Mouse (Mus musculus) MN1 (cell line): ENCODE data around the gene Gpr155.
A peak's percentile ranks its signal among the peaks of the same experiment; 100 is the strongest.

Experiments used
- DNase-seq: peaks from one replicate; pipeline ENCODE4 v3.0.0-alpha.2; 2016; ENCODE audit warnings: low spot score

Gene Gpr155

DNA sequence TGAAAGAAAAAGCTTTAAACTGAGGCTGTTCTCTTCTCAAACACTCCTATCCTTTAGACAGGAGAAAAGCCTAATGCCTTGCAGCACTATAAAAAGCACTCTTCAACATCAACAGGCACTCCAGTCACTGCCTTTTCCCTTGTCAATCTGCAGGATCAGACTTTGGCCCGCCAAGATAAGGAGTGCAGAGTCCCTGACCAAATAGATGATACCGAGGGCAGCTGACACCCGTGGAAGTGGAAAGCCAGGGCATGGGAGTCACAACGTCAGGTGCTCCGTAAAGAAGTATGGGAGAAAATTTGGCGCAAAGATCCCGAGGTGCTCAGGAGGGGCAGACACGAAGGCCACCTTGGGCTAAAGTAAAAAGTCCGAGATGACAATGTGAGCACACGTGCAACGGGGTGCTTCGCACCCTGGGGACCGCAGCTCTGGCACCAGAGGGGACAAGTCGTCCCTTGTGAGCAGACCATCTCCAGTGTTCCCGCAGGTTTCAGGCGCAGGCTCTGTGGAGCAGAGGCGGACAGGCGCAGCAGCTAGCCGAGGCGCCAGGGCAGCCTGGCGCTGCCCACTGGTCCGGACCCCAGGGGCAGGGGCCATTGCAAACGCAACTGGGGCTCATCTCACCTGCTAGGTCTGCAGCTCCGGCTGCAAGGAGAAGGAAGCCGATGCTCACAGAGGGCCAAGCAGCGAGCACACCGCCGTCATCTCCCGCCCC is 574 bp downstream of the Gpr155 start:
- peak; percentile 15 for DNase-seq

DNA sequence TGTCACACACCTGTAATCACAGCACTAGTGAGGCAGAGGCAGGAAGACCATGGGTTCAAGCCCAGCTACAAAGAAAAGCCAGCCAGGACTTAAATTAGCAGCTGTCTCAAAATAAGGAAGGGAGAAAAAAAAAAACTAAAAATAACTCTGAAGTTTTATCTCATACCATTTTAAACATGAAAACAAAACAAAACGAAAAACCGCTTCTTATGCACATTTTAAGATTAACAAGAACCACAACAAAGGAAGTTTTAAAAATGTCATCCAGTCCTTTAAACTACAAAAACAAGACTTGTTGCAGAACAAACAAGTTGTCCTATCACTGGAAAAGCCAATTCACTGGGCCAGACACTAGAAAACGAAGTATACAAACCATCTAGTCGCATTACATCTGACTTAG is 1.2 kb downstream of the Gpr155 start:
- DNase-seq = no peak

DNA sequence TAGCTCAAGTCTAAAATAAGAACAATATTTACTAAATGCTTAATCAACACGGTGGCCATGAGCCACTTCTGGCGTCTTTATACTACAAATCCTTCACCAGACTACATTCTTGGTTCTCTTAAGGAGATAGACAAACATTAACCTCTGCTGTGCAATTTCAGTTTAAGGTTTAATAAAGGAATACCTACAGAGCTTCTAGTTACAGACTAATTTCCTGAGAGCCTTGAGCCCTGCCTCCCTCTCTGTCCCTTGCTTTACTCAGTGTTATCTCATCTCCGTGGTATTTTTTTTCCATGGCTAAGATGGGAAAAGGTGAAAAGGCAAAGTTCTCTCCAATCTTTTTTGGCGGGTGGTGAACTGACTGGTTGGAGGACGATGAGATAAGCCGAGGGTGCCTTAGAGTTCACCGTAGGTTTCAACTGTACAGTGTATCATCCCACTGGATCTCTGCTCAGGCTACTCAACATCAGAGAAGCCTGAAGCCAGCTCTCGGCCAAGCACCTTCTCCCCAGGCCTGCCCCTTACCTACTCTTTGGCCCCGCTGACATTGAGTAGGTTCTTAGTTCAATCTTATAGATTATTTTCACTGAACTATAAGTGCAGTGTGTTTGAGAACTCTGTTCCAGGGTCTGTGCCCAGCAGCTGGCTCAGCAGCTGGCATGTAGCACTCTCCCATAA is 5.9 kb downstream of the Gpr155 start:
- no peak for DNase-seq

DNA sequence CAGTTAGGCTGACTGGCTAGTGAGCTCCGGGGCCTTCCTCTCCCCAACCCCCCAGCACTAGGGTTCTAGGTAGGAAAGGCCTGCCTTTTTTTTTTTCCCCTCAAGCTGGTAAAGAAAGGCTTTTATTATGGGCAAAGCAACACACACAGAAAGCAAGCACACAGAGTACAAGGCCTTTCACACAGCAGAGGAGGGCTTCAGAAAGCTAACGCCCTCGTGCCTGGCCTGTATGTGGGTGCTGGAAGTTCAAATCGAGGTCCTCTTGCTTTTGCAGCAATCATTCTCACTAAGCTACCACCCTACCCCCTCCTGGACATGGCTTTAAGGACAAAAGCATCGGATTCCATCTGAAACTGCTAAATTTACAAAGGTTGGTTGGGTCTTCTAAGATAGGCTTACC is 6.7 kb downstream of the Gpr155 start:
- no peak for DNase-seq

DNA sequence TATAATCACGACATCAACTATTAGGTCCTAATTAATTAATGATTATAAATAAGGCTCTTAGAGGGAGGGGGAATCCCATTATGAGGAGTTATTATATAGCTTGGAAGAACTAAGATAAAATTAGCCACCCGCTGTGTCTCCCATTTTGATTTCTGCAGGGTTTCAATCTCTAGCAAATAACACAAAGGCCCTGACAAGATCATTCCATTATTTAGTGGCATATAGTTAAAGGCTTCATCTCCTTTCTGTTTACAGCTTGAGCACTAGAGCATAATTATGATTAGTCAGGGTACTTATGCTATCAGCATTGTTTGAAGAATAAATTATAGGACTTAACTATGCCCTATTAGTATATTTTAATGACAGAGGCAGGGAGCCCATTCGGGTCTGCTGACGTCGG is 8.0 kb downstream of the Gpr155 start:
- no peak for DNase-seq

DNA sequence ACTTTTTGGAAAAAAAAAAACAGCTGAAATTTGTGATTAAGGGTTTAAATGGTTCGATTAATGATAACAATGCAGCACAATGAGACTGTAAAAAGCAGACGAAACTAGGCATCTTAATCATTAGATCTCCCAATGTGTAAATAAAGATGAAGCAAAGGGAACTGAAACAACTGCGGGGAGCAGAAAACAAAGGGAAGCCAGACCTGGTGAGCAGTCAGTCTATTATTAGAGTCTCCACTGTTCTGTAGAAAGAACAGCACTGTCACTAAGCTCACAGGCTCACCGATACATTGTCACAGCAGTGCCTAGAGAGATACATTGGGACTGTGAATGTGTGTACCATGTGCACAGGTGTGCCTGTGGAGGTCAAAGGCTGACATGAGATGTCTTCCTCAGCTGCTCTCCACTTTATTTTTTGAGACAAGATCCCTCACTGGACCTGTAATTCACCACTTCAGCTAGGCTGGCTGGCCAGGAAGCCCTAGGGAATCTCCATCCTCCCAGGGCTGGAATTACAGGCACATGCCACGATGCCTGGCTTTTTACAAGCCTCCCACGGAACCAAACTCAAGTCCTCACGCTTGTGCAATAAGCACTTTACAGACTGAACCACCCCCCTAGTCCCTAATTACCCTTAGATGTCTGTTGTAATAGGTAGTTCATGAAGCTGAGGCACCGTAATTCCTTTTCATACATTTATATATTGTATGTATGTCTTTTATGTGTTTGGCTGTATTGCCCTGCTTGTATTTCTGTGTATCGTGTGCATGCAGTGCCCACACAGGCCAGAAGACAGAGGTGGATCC is 14.6 kb downstream of the Gpr155 start:
- no peak for DNase-seq

DNA sequence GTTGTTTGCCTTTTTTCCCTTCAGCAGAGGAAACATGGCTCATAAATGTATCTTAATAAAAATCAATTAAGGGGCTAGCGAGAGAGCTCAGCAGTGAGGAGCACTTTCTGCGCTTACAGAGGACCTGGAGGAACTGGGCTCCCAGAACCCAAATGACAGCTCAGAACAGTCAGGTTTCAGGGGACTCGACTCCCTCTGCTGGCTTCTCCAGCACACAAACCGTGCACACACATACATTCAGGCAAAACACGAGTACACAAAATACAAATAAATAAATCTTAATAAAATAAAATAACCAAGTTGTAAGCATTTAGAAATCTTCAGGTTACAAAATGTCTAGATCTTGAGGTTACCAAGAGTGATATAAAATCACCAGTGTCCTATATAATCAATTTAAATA is 22.9 kb downstream of the Gpr155 start:
- no peak for DNase-seq

DNA sequence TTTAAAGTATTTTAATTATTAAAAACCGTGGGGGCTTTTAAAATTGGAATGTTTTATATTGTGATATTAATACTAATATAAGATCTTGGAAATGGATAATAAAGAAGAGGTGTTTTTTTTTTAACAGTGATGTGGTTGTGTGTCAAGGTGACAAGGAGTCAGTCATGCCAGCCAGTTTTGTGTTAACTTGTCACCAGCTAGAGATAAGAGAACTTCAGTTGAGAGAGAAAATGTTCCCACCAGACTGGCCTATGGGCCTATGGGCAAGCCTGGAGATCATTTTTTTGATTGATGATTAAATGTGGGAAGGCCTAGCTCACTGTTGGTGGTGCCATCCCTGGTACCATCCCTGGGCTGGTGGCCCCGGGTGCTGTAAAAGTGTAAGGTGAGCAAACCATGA is 25.8 kb downstream of the Gpr155 start:
- no peak for DNase-seq

DNA sequence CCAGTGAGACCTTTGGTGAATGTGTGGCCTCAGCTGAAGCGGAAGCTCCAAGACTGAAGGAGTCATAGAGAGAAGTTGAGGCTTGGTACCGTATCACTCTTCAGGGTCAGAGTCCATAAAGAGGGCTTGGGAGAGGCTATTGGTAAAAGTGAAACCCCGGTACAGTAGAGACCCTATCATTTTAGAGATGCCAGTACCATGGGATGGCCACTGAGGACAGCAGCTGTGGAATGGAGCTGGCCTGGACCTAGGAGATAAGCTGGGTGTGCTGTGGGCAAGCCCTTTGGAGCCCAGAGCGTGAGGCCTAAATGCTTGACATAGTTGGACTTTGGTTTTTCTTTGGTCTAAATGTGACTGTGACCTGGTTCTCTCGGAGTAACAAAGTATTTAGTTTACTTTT is 26.4 kb downstream of the Gpr155 start:
- no peak for DNase-seq

DNA sequence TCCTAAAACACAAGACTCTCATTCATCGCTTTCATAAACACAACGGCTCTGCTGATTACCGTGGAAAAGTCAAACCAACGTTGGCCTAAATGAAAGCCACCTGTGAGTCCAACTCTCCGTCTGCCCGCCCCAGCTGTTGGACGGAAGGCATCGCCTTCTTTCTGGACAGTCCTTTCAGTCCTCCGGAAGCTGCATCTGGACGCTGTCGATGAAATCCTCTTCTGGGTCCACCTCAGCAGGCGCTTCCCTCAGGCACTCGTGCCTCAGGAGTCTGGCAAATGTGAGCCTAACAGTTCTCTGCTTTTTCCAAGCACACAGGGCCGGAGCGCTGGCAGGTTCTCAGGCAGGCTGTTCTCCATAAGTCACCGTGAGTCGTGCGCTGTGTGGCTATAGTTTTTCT is 29.4 kb downstream of the Gpr155 start:
- no peak for DNase-seq

DNA sequence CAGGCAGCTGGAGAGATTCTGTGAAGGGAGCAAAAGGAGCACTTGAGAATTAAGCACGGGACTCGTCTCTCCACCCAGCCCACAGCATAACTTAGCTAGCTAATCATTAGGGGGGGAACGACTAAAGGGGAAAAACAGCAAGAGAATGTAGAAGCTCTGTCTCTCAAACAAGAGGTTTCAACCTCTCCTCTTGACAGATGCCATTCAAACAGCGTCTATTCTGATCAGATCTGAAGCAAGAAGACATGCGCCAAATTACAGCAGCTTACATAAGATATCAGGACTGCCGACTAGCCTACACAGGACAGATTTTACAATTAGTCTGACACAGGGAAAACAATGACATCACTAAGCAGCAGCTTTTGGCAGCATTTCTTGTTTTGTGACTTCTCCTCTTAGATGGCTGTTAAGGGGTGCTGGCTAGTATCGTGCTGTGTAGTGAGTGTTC is 34.4 kb downstream of the Gpr155 start:
- peak; percentile 75 for DNase-seq

DNA sequence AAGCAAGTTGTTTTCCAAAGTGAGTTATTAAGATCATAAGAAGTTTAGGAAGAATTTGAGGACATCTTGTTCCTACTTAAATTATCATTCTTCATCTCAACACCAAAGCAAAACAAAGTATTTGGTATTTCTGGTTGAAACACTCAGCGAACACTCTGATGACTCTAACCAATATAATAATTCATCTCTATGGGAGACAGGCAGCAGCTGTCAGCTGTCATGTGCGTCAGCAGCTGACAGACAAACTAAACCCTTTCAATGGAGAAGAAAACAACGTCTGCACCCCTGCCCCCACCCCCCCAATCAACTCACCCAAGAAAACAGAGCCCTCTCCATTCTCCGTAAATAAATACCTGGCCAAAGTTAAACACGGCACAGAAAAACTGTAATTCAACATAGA is 34.9 kb downstream of the Gpr155 start:
- no peak for DNase-seq

DNA sequence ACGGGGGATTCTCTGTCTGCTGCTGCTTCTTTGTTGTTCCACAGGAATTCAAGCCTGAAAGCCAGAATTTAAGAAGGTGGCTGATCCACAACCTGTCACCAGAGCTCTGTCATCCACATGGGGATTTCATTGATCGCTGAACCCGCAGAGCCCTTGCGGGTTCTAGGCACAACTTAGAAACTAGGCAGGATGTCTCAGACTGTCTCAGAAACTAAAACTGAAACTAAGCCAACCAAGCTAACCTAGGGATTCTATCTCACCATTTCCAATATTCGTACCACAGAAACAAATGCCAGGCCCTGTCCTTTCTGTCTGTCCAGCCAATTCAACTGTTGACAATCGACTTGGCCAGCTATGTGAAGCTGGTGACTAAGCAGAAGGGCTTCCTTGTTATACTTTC is 38.2 kb downstream of the Gpr155 start:
- no peak for DNase-seq

DNA sequence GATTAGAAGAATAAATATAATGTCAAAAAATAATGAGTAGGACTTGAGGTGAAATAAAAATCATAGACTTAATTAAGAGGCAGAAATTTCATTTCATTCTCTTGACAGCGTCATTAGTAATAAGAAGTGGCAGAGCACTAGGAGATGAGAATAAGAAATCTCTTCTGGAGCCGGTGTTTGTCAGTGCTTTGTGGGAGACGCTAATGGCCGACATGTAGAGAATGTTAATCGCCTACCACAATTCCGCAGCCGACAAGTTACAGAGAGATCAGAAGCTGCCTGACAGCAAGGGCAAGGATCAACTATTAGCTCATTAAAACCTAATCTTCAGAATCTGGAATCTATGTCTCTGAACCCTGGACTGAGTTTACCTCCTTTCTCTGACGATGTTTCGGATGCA is 38.6 kb downstream of the Gpr155 start:
- no peak for DNase-seq

DNA sequence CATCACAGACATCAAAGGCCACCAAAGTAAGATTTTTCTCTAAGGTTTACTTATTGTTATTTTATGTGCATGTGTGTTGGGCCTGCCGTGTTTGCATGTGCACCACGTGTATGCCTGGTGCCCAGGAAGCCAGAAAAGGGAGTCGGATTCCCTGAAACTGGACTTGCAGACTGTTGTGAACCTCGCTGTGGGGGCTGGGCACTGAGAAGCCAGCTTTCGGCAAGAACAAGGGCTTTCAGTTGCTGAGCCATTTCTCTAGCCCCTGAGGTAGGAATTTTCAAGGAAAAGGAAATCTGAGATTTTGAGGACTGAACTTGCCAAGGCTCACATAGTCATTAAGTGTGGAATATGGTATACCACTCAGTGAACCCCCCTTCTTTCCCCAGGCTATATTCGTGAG is 39.2 kb downstream of the Gpr155 start:
- no peak for DNase-seq

DNA sequence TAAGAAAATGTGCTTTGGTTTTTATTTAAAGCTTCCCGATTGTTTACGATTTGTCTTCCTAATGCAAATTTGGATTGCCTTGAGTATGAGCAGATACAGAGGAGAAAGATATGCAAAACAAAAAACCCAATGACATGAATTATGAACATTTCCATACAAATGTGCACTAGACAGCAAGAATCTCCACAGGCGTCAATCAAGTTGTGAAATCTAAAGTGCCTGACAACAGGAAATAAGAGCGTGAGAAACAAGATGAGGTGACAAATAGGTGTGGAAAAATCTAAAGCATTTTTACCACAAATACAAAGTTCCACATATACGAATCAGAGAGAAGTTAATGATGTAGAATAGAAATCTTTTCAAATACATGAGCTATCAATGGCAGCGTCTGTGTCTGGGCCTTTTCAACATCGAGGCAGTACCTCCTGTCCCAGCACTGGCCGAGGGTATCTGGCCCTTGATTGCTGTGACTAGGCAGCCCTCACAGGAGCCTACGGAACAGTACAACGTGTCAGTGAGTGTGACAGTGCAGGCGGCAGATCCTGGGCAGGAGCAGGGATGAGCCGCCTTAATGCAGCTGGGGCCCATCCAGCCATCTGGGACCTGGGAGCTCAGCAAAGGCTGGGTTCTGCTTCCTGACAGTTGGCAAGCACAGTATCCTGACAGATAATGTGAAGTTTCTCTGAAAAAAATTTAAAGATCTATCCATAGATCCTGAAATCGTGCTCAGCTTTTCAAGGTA is 39.9 kb downstream of the Gpr155 start:
- peak; percentile 34 for DNase-seq

DNA sequence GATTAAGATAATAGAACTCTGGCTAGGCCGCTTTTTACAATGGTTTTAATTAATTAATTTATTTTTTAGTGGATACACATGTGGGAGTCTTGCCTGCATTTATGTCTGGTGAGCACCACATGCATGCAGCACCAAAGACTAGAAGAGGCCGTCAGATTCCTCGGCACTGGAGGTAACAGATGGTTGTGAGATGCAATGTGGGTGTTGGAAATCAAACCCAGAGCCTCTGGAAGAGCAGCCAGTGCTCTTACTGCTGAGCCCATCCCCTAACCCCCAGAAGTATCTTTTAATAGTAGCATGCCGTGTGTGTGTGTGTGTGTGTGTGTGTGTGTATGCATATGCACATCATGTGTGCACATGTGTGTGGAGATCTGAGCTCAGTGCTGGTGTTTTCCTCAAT is 41.2 kb downstream of the Gpr155 start:
- DNase-seq = no peak

DNA sequence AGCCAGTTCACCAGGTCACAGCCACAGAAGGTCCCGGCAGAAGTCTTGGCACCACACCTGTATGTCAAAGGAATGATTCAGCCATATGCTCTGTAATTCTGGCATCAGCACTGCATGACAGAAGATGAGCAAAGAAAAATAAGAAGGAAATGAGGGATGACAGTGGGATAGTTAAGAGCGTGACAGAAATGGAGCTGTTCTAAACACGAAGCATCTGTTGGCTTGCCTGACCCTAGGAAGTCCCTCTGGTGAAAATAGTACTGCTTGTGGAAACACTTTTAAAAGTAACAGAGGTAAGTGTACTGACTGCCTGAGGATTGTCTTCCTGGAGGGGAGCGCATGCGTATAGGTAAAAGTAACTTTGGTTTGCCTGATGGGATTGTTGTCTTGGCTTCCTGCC is 42.7 kb downstream of the Gpr155 start:
- no peak for DNase-seq

DNA sequence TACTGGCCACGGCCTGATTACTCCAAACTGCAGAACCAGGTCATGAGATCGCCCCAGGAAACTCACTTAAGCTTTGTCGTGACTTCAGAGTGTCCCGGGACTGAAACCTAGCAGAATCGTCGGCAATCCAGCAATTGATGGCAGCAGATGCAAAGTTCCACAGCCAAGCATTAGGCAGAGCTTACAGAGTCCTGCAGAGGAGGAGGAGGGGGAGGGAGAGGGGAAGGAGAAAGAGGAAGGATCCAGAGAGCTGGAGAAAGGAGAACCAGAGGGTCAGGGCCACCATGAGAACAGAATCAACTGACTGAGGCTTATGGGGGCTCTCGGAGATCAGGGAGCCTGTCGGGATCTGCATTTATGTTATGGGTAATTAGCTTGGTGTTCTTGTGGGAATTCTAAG is 48.0 kb downstream of the Gpr155 start:
- no peak for DNase-seq

DNA sequence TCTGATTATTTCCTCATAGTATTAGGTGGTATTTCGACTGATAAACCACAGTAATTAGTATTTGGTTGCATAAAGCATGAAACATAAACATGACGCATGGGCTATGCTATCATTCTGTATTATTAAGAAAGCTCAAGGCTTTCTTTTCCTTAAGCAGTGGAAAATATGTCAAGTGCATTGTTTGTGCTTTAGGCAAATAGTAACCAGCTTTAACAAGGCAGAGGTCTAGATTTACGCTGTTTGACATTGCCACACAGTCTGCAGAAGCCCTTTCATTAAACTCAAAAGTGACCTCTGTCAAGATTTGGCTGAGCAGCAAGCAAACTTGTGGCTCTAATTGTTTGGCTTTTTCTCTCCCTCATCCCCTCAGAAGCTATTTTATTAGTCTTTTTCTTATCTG is 50.4 kb downstream of the Gpr155 start:
- no peak for DNase-seq

DNA sequence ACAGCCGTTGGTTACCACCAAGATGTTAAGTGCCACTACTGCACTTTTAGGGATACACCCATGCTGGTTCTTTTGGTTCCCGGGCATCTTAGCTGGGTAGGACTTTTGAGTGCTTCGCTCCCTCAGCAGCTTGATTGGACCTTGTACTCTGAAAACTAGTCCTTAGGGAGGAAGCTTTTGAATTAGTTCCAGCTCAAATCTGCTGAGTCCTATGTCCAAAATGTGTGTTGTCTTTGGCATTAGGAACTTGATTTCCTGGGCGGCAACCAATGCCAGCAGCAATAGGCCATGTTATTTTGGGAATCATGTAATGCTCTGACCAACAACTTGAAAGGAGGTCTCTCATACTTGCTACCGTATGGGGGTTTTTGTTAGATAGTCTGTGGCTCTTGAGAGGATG is 60.5 kb downstream of the Gpr155 start:
- no peak for DNase-seq

DNA sequence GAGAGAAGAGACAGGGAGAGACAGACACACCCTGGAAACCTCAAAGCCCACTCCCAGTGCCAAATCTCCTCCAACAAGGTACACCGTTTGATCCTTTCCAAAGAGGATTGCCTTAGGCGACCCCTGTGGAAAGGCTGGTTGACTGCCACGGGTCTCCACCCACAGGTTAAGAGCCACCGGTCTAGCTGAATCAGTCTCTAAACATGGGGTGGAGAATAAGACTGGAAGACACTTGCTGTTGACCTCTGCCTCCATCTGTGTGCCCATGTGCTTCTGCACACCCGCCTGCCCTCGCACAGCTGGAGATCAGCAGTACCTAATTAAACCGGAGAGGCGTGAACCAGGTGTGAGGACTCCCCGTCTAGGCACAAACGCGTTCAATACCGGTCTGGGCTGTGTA is 63.4 kb downstream of the Gpr155 start:
- no peak for DNase-seq

DNA sequence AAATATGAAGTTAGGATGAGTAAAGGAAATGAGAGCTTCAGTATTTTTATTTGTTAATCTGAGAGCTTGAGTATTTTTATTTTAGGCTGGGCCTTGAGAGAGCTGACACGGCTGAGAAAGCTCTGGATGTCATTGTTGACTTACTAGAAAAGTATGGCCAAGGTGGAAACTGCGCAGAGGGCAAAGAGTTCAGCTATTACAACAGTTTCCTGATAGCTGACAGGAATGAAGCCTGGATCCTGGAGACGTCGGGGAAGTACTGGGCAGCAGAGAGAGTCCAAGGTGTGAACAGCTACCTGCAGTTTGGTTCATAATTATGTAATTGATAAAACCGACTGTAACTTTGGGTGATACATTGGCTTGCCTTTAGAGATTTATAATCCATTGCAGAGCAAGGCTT is 67.2 kb downstream of the Gpr155 start:
- DNase-seq = no peak
